Mouse (Mus musculus) embryo, embryonic 10.5 days (tissue): Measurements from ENCODE around the gene Gpatch11.
A peak's percentile ranks its signal among the peaks of the same experiment; 100 is the strongest.

Source experiments
- DNase-seq: peaks from one replicate; pipeline ENCODE4 v3.0.0-alpha.2; 2015; ENCODE audit warnings: low spot score

Gene Gpatch11

DNA sequence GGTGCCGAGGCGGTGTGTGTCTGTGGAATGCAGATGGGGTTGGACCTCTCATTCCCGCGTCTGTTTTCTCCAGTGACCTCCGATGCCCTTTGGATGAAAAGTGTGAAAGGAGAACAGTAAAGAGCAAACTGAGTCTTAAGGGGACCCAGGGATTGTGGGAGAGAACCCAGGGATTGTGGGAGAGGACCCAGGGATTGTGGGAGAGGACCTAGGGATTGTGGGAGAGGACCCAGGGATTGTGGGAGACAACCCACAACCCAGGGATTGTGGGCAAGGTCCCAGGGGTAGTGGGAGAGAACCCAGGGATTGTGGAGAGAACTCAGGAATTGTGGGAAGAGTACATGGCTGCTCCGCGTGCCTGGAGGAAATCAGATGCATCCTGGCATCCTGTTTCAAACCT, 59.6 kb downstream of the Gpatch11 start:
- DNase-seq = no peak

DNA sequence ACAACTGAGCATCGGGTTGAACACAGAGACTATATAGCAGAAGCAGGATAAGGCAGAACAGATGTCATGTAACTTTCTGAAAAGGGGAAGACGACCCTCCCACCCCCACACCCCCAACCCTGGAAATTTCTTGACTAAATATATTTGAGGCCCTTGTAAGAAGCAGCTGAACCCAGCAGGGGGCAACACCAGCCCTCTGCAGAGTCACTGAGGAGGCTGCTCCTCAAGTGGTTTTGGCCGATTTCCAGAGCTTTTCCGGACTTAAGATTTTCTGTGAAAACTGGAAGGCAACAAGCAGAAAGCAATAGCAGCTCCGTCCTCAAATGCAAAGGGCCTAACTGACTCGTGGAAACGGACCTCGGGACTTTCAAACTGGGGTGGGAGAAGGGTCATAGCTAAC, 60.0 kb downstream of the Gpatch11 start:
- DNase-seq = peak; percentile 56
